Mouse (Mus musculus) liver, embryonic 15.5 days (tissue): Measurements from ENCODE around the gene Serpinb6a. TPM values are rescaled to one million over a fixed set of nuclear protein-coding genes. Genes with fewer than 3 reads are reported as not detected.
A peak's percentile ranks its signal among the peaks of the same experiment; 100 is the strongest.

Source experiments
- ATAC-seq: fragments of 200-750 bp; cut with Nextera tagmentation; 2 replicates; pipeline ENCODE4 v1.8.0; 2017; ENCODE audit warnings: moderate number of reproducible peaks, mild to moderate bottlenecking, moderate library complexity; ENCODE audit not compliant: insufficient read depth
- H3K27ac ChIP-seq: fragments of 300-500 bp; sonication (generic); replicated peaks from 2 replicates; pipeline ENCODE4 v1.5.1; 2015; ENCODE audit warnings: mild to moderate bottlenecking, inconsistent platforms
- H3K27me3 ChIP-seq: fragments of 300-500 bp; sonication (generic); 2 replicates; pipeline ENCODE4 v1.6.1; 2015; ENCODE audit warnings: mild to moderate bottlenecking, inconsistent platforms
- H3K36me3 ChIP-seq: fragments of 300-500 bp; sonication (generic); replicated peaks from 2 replicates; pipeline ENCODE4 v1.6.1; 2015; ENCODE audit warnings: moderate library complexity, mild to moderate bottlenecking, inconsistent platforms
- H3K4me1 ChIP-seq: fragments of 300-500 bp; sonication (generic); replicated peaks from 2 replicates; pipeline ENCODE4 v1.6.1; 2015; ENCODE audit warnings: inconsistent platforms
- H3K4me2 ChIP-seq: fragments of 300-500 bp; sonication (generic); 2 replicates; pipeline ENCODE4 v1.6.1; 2015; ENCODE audit warnings: moderate library complexity, mild to moderate bottlenecking, inconsistent platforms
- H3K4me3 ChIP-seq: fragments of 300-500 bp; sonication (generic); replicated peaks from 2 replicates; pipeline ENCODE4 v1.5.1; 2015; ENCODE audit warnings: mild to moderate bottlenecking, inconsistent platforms
- H3K9ac ChIP-seq: fragments of 300-500 bp; sonication (generic); 2 replicates; pipeline ENCODE4 v1.6.1; 2015; ENCODE audit warnings: moderate library complexity, mild to moderate bottlenecking, inconsistent platforms
- H3K9me3 ChIP-seq: fragments of 300-500 bp; sonication (generic); replicated peaks from 2 replicates; pipeline ENCODE4 v1.6.1; 2016; ENCODE audit warnings: inconsistent platforms
- whole genome bisulfite sequencing: fragments of 180-500 bp; shearing (Covaris S2); methylation state at CpG from one replicate; pipeline ENCODE4 v1.1.7; 2015; ENCODE audit warnings: mixed read lengths; ENCODE audit not compliant: insufficient replicate concordance; 5-methylcytosine and 5-hydroxymethylcytosine counted together
- polyA plus RNA-seq: library from polyadenylated mRNA; unstranded; fragments of >200 nt; fragmentation: Nextera tagmentation; extraction: Ambion mirVana; gene quantifications from 2 replicates; pipeline ENCODE4 v1.2.1, GENCODE M21; 2015

The Serpinb6a gene
- polyA plus RNA-seq, 1 experiment from 2014 or later = 15.8 TPM

GRCm38 (mm10) chr13:33966574-33966973, 36.0 kb downstream of the Serpinb6a start:
- Histone ChIP-seq H3K9me3 (no peaks in the 10 kb centered on the region), H3K36me3 (0 out of 2 replicates have a peak, but pooled peaks cover 4% of the 10 kb centered on the region), H3K27ac (no peak overlapping the region), H3K9ac (no peak overlapping the region), H3K4me2 (no peak overlapping the region), H3K27me3 (no peaks in the 10 kb centered on the region), H3K4me1 (peaks cover 30% of the 10 kb centered on the region), H3K4me3 (no peak overlapping the region)
- no peak for ATAC-seq

DNA sequence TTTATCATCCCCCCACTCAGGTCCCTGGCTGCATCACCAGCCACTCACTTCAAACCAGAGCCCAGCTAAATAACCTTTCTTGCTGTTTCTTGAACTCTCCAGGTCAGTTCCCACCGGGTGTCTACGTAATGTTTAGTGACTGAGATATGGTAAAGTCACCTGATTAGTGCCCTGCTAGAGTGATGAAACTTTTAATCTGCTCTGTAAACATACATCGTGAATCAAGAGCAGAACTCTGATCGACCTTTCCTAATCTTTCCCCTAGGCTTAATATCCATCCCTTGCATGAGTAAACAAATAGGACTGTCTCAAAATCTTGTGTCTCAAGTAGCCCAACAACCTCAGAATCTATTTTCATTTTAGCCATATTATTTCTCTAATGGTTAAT, 36.6 kb downstream of the Serpinb6a start:
- H3K4me3 ChIP-seq = peak overlapping the region; percentile 69
- H3K27ac ChIP-seq = peak overlapping the region; percentile 83
- 42% methylated on average over 4 of the region's 4 CpGs for WGBS
- peak overlapping the region; percentile 15; the same call in 1 of the 2 replicates for H3K9ac ChIP-seq
- peak overlapping the region; percentile 81 for H3K4me2 ChIP-seq
- H3K27me3 ChIP-seq = no peaks in the 10 kb centered on the region
- H3K4me1 ChIP-seq = peaks cover 30% of the 10 kb centered on the region
- no peak for ATAC-seq
- H3K36me3 ChIP-seq = 0 out of 2 replicates have a peak, but pooled peaks cover 4% of the 10 kb centered on the region
- no peaks in the 10 kb centered on the region for H3K9me3 ChIP-seq

DNA sequence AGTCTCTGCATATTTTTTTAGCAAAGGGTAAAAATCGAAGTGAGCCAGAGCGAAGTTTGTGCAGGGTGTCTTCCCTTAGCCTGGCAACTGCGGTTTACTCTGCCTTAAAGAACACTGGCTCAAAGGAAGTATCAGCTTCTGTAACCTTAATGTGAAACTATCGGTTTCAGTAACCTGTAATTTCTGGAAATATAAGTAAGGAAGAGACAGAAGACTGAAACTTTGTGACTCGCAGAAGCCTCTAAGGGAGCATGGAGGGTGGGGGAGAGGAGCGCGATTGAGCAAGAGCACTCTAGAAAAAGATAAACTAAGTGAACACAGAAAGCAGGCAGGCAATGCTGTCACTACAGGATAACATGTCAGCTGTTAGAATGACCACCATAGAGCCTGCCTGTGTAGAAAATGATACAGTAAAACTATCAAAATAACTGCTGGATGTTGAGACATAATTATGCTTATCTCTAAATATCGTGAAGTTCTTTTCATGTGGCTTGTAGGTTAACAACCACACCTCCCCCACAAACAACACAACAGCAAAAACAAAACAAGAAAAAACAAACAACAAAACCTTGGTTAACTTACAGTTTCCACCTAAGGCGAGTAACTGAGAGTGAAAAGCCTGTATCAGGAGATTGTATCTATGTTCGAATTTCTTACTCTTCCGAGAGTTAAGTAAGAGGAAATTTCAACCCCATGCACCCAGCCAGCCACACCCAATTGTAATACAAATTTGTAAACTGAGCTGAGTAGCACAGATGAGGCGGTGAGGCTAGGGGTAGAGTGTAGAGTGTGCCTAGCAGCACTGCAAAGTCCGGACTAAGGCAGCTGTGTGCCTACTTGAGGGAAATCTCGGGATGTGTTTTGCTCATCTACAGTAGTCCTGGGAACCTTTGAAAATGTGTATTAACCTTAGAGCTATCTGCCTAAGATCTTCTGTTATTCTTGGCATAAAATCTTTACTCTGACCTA, 37.3 kb downstream of the Serpinb6a start:
- WGBS = 5% methylated on average over 14 of the region's 14 CpGs
- Histone ChIP-seq H3K4me2 (peak overlapping the region; percentile 81), H3K4me3 (peak overlapping the region; percentile 69), H3K27ac (peak overlapping the region; percentile 83), H3K9me3 (no peaks in the 10 kb centered on the region), H3K4me1 (peaks cover 30% of the 10 kb centered on the region), H3K9ac (peak overlapping the region; percentile 56), H3K27me3 (no peaks in the 10 kb centered on the region), H3K36me3 (0 out of 2 replicates have a peak, but pooled peaks cover 4% of the 10 kb centered on the region)
- ATAC-seq = peak; percentile 77

GRCm38 (mm10) chr13:33964206-33965046, 38.2 kb downstream of the Serpinb6a start, which contains the start of gene Nqo2:
Nqo2 (plus strand) TSS chr13:33964687.
- 0 out of 2 replicates have a peak, but pooled peaks cover 4% of the 10 kb centered on the region for H3K36me3 ChIP-seq
- peak within 1 kb of the TSS; percentile 81 for H3K4me2 ChIP-seq
- H3K27ac ChIP-seq = peak within 1 kb of the TSS; percentile 83
- no peaks in the 10 kb centered on the region for H3K27me3 ChIP-seq
- peak; percentile 77 for ATAC-seq
- H3K9me3 ChIP-seq = no peaks in the 10 kb centered on the region
- H3K4me3 ChIP-seq = peak within 1 kb of the TSS; percentile 69
- WGBS = 2% methylated on average over 22 of the region's 22 CpGs
- peaks cover 30% of the 10 kb centered on the region for H3K4me1 ChIP-seq
- H3K9ac ChIP-seq = peak within 1 kb of the TSS; percentile 56

GRCm38 (mm10) chr13:33959771-33960170, 42.8 kb downstream of the Serpinb6a start:
- H3K9ac ChIP-seq = no peak overlapping the region
- no peaks in the 10 kb centered on the region for H3K27me3 ChIP-seq
- no peak overlapping the region for H3K4me3 ChIP-seq
- no peak for ATAC-seq
- H3K27ac ChIP-seq = no peak overlapping the region
- no peak overlapping the region for H3K4me2 ChIP-seq
- H3K9me3 ChIP-seq = no peaks in the 10 kb centered on the region
- H3K4me1 ChIP-seq = peaks cover 5% of the 10 kb centered on the region
- H3K36me3 ChIP-seq = no peaks in the 10 kb centered on the region
- 71% methylated on average over 2 of the region's 2 CpGs for WGBS

DNA sequence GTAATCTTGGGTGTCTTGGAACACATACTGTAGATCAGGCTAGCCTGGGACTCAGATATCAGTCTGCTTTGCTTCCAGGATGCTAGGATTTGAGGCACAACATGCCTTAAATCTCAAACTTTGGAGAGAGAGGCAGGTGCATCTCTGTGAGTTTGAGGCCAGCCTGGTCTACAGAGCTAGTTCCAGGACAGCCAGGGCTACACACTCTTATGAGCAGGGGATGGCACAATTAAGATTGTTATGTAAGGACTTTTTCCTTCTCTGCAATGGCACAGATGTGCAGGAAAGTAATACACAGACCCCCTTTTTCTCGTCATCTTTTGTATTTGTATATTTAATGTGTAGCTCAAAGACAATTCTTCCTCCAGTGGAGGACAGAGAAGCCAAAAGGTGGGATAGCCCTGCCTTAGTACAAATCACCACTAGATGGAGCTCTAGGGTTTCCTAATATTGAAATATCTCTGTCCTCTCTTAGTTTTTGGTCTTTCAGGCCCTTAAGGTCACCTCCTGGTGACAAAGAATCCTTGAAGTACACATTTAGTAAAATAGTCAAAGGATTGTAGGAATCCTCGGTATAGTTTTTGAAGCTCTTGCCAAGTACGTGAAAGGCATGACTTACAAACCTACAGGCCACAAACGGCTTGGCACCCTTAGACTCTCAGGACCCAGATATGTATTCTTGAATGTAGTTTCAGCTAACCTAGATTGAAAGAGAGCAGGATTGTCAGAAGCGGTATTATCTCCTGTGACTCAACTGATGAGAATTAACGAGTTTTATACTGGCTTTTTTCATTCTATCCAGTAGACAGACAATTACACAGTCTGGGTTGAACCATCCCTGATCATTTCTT, 45.8 kb downstream of the Serpinb6a start:
- no peaks in the 10 kb centered on the region for H3K36me3 ChIP-seq
- no peak overlapping the region for H3K27ac ChIP-seq
- H3K4me2 ChIP-seq = no peak overlapping the region
- no peaks in the 10 kb centered on the region for H3K27me3 ChIP-seq
- no peak overlapping the region for H3K4me3 ChIP-seq
- 34% methylated on average over 6 of the region's 6 CpGs for WGBS
- H3K9me3 ChIP-seq = no peaks in the 10 kb centered on the region
- no peaks in the 10 kb centered on the region for H3K4me1 ChIP-seq
- no peak for ATAC-seq
- H3K9ac ChIP-seq = no peak overlapping the region

GRCm38 (mm10) chr13:33952947-33953346, 49.6 kb downstream of the Serpinb6a start:
- H3K36me3 ChIP-seq = no peaks in the 10 kb centered on the region
- H3K27ac ChIP-seq = no peak overlapping the region
- H3K9me3 ChIP-seq = no peaks in the 10 kb centered on the region
- H3K9ac ChIP-seq = no peak overlapping the region
- no peaks in the 10 kb centered on the region for H3K4me1 ChIP-seq
- H3K4me3 ChIP-seq = no peak overlapping the region
- WGBS = 55% methylated on average over 2 of the region's 2 CpGs
- no peak for ATAC-seq
- H3K4me2 ChIP-seq = no peak overlapping the region
- H3K27me3 ChIP-seq = no peaks in the 10 kb centered on the region

GRCm38 (mm10) chr13:33952075-33952449, 50.5 kb downstream of the Serpinb6a start:
- WGBS = 52% methylated on average over 1 of the region's 1 CpGs

DNA sequence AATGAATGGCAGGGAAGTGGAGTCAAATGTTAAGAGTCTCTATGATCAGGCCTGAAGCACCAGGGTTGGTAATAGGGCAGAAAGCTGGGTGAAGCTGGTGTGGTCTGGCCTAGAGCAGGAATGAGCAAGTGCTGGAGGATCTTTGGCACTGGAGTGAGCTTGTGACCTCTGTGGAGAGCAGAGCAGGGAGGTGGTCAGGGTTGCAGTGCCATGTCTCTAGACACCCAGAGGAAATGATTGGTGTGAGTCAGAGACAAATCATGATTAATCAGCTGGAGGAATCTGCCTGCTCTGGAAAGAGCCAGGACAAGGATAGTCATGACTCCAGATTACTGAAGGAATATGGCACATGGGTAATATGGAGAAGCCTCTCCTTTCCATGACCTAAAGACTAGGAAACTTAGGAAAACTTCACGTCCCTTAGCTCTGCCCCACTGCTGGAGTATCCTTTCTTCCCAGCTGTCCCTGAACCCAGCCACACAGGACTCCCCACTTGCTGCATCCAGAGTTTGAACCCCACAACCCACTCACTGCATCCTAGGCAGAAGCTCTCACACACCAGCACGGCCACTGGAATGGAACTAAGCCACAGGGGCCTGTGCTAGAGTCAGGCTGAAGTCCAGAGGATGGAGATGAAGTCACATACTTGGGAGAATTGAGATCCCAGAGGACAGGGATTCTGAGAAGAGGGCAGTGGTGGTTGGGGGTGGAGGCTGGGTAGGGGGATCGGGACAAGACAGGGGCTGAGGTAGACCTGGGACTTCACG, 51.1 kb downstream of the Serpinb6a start:
- H3K4me1 ChIP-seq = no peaks in the 10 kb centered on the region
- no peaks in the 10 kb centered on the region for H3K27me3 ChIP-seq
- H3K36me3 ChIP-seq = no peaks in the 10 kb centered on the region
- H3K9ac ChIP-seq = no peak overlapping the region
- no peak overlapping the region for H3K4me3 ChIP-seq
- H3K4me2 ChIP-seq = no peak overlapping the region
- H3K27ac ChIP-seq = no peak overlapping the region
- ATAC-seq = no peak
- 70% methylated on average over 4 of the region's 4 CpGs for WGBS
- H3K9me3 ChIP-seq = no peaks in the 10 kb centered on the region

More at GRCm38 (mm10) chr13:33952075-33952449, 50.5 kb downstream of the Serpinb6a start:
- Histone ChIP-seq H3K27ac (no peak overlapping the region), H3K27me3 (no peaks in the 10 kb centered on the region), H3K4me3 (no peak overlapping the region), H3K4me2 (no peak overlapping the region), H3K4me1 (no peaks in the 10 kb centered on the region), H3K36me3 (no peaks in the 10 kb centered on the region), H3K9ac (no peak overlapping the region), H3K9me3 (no peaks in the 10 kb centered on the region)
- no peak for ATAC-seq

GRCm38 (mm10) chr13:33942212-33942779, 60.3 kb downstream of the Serpinb6a start:
- Histone ChIP-seq H3K4me3 (no peak overlapping the region), H3K27ac (no peak overlapping the region)
- 34% methylated on average over 4 of the region's 4 CpGs for WGBS

More at GRCm38 (mm10) chr13:33942212-33942779, 60.3 kb downstream of the Serpinb6a start:
- Histone ChIP-seq H3K36me3 (no peaks in the 10 kb centered on the region), H3K9ac (no peak overlapping the region), H3K4me2 (no peak overlapping the region), H3K27me3 (no peaks in the 10 kb centered on the region), H3K9me3 (no peaks in the 10 kb centered on the region), H3K4me1 (no peaks in the 10 kb centered on the region)
- no peak for ATAC-seq
